Mouse (Mus musculus) right cerebral cortex, postnatal 14 days (tissue): ENCODE measurements around the gene Calcrl.

Source experiments
- DNase-seq: peaks from one replicate; pipeline ENCODE4 v3.0.0; 2022

The Calcrl gene

GRCm38 (mm10) chr2:84296517-84296916 lies 128.7 kb downstream of the Calcrl start:
- DNase-seq, result no peak

GRCm38 (mm10) chr2:84295068-84295467 lies 130.1 kb downstream of the Calcrl start:
- no peak for DNase-seq

GRCm38 (mm10) chr2:84294611-84295010 lies 130.6 kb downstream of the Calcrl start:
- no peak for DNase-seq

GRCm38 (mm10) chr2:84292351-84293000 lies 132.7 kb downstream of the Calcrl start:
- DNase-seq, result no peak

- no peak for DNase-seq
These were observed 136.2 kb downstream of the Calcrl start for GRCm38 (mm10) chr2:84288940-84289557.
